Mouse (Mus musculus): ENCODE data around the gene Gm21905. TPM values are rescaled to one million over a fixed set of nuclear protein-coding genes. Genes with fewer than 3 reads are reported as not detected.

The Gm21905 gene
- polyA plus RNA-seq, 1 experiment from 2014 or later = not detected

DNA sequence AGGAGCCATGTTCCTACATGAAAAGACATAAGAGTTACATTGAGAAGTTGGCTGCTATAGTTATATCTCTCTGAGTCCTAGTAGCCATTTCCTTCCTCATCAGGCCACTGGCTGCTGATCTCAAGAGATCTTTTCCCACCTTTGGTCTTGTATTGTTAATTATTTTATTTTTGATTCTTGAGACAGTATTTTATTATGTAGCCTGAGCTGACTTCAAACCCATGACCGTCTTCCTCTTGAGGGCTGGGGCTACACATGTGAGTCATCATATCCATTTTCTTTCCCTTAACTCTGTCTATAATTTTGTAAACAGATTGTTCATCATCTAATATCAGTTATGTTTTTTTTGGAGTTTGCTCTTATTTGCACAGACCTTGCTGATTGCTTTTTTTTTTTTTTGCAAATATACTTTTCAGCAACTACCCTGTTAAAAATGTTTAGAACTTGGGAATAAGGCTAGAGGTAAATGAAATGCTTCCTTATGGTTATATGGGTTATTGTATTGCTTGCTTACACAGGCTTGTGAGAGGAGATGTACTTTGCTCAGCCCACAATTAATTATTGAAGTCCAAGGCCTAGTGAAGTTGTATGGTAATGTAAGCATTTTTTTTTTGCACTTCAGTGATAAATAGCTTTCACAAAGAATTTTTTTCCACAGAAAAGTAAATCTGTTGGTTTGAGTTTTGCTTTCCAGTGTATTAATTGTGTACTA, 2.0 kb downstream of the Gm21905 start:
- Histone ChIP-seq H3K27me3 (ENCODE audit: control insufficient read depth, insufficient read depth, low read length) (no peaks in the 10 kb centered on the region), H3K4me1 (ENCODE audit: control insufficient read depth, insufficient read depth, low read length) (no peaks in the 10 kb centered on the region), H3K27ac (ENCODE audit: low read depth, low read length) (no peak overlapping the region), H3K4me2 (ENCODE audit: low read depth, low read length) (no peak overlapping the region), H3K9me3 (ENCODE audit: control insufficient read depth, low read length) (no peaks in the 10 kb centered on the region), H3K9ac (replicated peaks; ENCODE audit: low read depth, low read length) (no peak overlapping the region), H3K36me3 (ENCODE audit: control insufficient read depth, insufficient read depth, low read length) (no peaks in the 10 kb centered on the region), H3K4me3 (ENCODE audit: low read depth, low read length) (no peak overlapping the region)
- 91% methylated on average over 1 of the region's 1 CpGs for WGBS
- no peak for ATAC-seq (ENCODE audit: low read depth)

DNA sequence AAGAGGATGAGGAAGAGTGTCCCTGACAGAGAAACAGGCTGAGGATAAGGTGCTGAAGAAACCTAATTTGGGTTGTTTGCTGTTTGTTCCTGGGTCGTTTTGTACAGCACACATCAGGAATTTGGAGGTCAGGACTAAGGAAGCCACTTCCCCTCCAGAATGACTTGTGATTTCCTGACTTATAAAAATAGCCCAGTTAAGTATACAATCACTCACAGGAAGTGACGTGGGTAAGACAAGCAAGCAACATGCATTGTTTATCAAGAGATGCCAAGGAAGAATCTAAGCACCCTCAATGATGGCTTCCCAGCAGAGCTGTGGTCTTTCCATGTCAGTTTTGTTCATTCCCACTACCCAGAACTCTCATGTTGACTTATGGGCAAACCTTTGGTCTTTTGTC, 3.0 kb downstream of the Gm21905 start:
- no peak overlapping the region for H3K4me3 ChIP-seq (ENCODE audit: low read depth, low read length)
- 74% methylated on average over 2 of the region's 2 CpGs for WGBS
- ATAC-seq (ENCODE audit: low read depth) = no peak
- H3K4me2 ChIP-seq (ENCODE audit: low read depth, low read length) = no peak overlapping the region
- no peaks in the 10 kb centered on the region for H3K27me3 ChIP-seq (ENCODE audit: control insufficient read depth, insufficient read depth, low read length)
- H3K4me1 ChIP-seq (ENCODE audit: control insufficient read depth, insufficient read depth, low read length) = no peaks in the 10 kb centered on the region
- no peak overlapping the region for H3K9ac ChIP-seq (replicated peaks; ENCODE audit: low read depth, low read length)
- H3K9me3 ChIP-seq (ENCODE audit: control insufficient read depth, low read length) = no peaks in the 10 kb centered on the region
- no peaks in the 10 kb centered on the region for H3K36me3 ChIP-seq (ENCODE audit: control insufficient read depth, insufficient read depth, low read length)
- H3K27ac ChIP-seq (ENCODE audit: low read depth, low read length) = no peak overlapping the region

DNA sequence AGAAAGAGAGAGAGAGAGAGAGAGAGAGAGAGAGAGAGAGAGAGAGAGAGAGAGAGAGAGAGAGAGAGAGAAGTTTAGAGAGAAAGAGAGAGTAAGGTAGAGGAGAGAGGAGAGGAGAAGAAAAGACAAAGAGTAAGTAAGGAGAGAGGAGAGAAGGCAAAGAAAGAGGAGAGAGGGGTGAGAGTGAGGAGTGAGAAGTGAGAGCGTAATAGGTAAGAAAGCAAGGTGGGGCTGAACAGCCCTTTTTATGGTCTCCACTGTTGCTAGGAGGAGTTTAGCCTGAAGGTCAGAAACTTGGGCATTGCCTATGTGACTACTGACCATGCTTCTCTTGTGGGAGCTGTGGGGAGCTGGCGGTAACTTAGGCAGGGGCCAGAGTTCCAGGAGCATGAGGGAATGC, 4.9 kb downstream of the Gm21905 start, which contains the start of gene Gm5108:
TSS of gene Gm5108 (plus strand) at position 301 of the 400 bp plus-strand sequence.
- WGBS = 94% methylated on average over 2 of the region's 2 CpGs
- no peak within 1 kb of the TSS for H3K9ac ChIP-seq (replicated peaks; ENCODE audit: low read depth, low read length)
- no peaks in the 10 kb centered on the region for H3K27me3 ChIP-seq (ENCODE audit: control insufficient read depth, insufficient read depth, low read length)
- no peaks in the 10 kb centered on the region for H3K36me3 ChIP-seq (ENCODE audit: control insufficient read depth, insufficient read depth, low read length)
- no peak for ATAC-seq (ENCODE audit: low read depth)
- H3K4me3 ChIP-seq (ENCODE audit: low read depth, low read length) = no peak within 1 kb of the TSS
- H3K4me1 ChIP-seq (ENCODE audit: control insufficient read depth, insufficient read depth, low read length) = no peaks in the 10 kb centered on the region
- H3K9me3 ChIP-seq (ENCODE audit: control insufficient read depth, low read length) = no peaks in the 10 kb centered on the region
- H3K4me2 ChIP-seq (ENCODE audit: low read depth, low read length) = no peak within 1 kb of the TSS
- H3K27ac ChIP-seq (ENCODE audit: low read depth, low read length) = no peak within 1 kb of the TSS

DNA sequence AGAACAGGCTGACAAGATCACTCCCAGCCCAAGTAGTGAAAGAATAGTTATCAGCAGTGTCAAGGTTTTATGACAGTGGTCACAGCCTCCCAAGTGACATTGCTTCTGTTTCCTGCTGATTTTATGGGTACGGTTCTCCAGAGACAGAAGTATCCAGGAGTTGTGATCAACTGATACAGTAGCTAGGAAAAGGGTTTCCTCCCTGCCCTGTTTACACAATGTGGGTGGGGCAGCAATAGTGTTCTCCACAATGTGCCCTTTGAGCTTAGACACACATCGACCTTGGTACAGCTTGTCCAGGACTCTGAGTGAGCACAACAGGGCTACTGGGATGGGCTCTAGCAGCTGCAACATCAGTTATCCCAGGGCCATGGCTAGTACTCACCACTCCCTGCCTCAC, 14.6 kb downstream of the Gm21905 start:
- Histone ChIP-seq H3K36me3 (ENCODE audit: control insufficient read depth, insufficient read depth, low read length) (no peaks in the 10 kb centered on the region), H3K27me3 (ENCODE audit: control insufficient read depth, insufficient read depth, low read length) (no peaks in the 10 kb centered on the region), H3K27ac (ENCODE audit: low read depth, low read length) (no peak overlapping the region), H3K4me1 (ENCODE audit: control insufficient read depth, insufficient read depth, low read length) (no peaks in the 10 kb centered on the region), H3K9ac (replicated peaks; ENCODE audit: low read depth, low read length) (no peak overlapping the region), H3K9me3 (ENCODE audit: control insufficient read depth, low read length) (no peaks in the 10 kb centered on the region), H3K4me2 (ENCODE audit: low read depth, low read length) (no peak overlapping the region), H3K4me3 (ENCODE audit: low read depth, low read length) (no peak overlapping the region)
- no peak for ATAC-seq (ENCODE audit: low read depth)
- WGBS = 27% methylated on average over 2 of the region's 2 CpGs

DNA sequence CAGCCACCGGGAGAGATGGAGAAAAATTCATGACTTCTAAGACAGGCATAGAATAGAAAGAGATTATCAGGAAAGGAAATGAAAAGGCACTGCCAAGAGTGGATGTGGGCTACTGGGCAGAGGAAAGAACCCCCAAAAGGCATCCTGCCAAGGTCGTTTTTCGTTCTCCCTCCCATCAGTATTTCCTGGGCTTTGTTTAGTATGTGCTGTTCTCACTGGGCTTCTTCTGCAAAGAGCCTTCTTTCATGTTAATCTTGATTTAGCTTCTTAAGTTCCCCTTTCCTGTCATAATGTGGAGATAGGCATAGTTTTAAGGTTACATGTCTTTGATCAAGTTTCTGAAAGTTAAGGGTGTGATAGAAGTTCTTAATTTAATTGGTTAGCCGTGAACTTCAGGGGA, 15.6 kb downstream of the Gm21905 start:
- Histone ChIP-seq H3K36me3 (ENCODE audit: control insufficient read depth, insufficient read depth, low read length) (no peaks in the 10 kb centered on the region), H3K4me1 (ENCODE audit: control insufficient read depth, insufficient read depth, low read length) (no peaks in the 10 kb centered on the region), H3K4me2 (ENCODE audit: low read depth, low read length) (no peak overlapping the region), H3K27ac (ENCODE audit: low read depth, low read length) (no peak overlapping the region), H3K9me3 (ENCODE audit: control insufficient read depth, low read length) (no peaks in the 10 kb centered on the region), H3K4me3 (ENCODE audit: low read depth, low read length) (no peak overlapping the region), H3K9ac (replicated peaks; ENCODE audit: low read depth, low read length) (no peak overlapping the region), H3K27me3 (ENCODE audit: control insufficient read depth, insufficient read depth, low read length) (no peaks in the 10 kb centered on the region)
- ATAC-seq (ENCODE audit: low read depth) = no peak
- 55% methylated on average over 4 of the region's 4 CpGs for WGBS

DNA sequence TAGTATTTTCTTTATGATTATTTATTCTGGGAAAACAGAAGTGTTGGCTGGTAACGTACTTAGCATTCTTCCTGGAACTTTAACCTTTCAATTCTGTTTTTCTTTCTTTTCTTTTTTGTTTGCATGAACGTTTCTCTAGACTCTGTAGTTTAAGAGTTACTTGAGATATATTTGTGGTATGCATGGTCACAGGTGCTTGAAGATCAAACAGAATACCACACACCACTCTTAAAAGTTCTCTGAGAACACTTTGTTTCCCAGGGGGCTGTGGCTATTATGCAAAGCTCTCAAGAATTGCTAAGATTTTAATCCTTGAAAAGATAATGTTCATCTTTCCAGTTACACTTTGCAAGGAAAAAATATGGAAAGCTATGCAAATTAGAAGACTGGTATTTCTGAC, 41.7 kb downstream of the Gm21905 start:
- Histone ChIP-seq H3K27ac (ENCODE audit: low read depth, low read length) (no peak overlapping the region), H3K4me3 (ENCODE audit: low read depth, low read length) (no peak overlapping the region), H3K9me3 (ENCODE audit: control insufficient read depth, low read length) (no peaks in the 10 kb centered on the region), H3K9ac (replicated peaks; ENCODE audit: low read depth, low read length) (no peak overlapping the region), H3K36me3 (ENCODE audit: control insufficient read depth, insufficient read depth, low read length) (no peaks in the 10 kb centered on the region), H3K27me3 (ENCODE audit: control insufficient read depth, insufficient read depth, low read length) (no peaks in the 10 kb centered on the region), H3K4me2 (ENCODE audit: low read depth, low read length) (no peak overlapping the region), H3K4me1 (ENCODE audit: control insufficient read depth, insufficient read depth, low read length) (no peaks in the 10 kb centered on the region)
- ATAC-seq (ENCODE audit: low read depth) = no peak
- WGBS = 73% methylated on average over 2 of the region's 2 CpGs

DNA sequence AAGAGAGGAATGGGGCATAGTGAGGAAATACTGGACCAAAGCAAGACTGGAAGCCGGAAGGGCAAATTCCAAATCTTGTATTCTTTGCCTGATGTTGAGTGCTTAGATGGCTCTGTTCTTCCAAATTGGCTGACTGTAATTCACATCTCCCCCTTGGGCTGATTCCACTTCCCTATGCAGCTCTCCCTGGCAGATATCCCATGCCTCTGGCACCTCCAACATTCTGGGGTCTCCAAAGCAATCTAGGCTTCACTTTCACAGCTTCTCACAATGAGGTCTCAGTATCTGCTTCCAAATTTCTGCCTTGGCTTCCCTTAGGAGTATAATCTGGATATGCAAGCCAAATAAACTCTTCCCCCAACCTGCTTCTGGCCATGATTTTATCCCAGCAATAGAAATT, 47.3 kb downstream of the Gm21905 start:
- no peaks in the 10 kb centered on the region for H3K36me3 ChIP-seq (ENCODE audit: control insufficient read depth, insufficient read depth, low read length)
- 89% methylated on average over 1 of the region's 1 CpGs for WGBS
- H3K4me1 ChIP-seq (ENCODE audit: control insufficient read depth, insufficient read depth, low read length) = no peaks in the 10 kb centered on the region
- no peak overlapping the region for H3K27ac ChIP-seq (ENCODE audit: low read depth, low read length)
- no peak for ATAC-seq (ENCODE audit: low read depth)
- H3K9ac ChIP-seq (replicated peaks; ENCODE audit: low read depth, low read length) = no peak overlapping the region
- no peak overlapping the region for H3K4me2 ChIP-seq (ENCODE audit: low read depth, low read length)
- H3K4me3 ChIP-seq (ENCODE audit: low read depth, low read length) = no peak overlapping the region
- no peaks in the 10 kb centered on the region for H3K27me3 ChIP-seq (ENCODE audit: control insufficient read depth, insufficient read depth, low read length)
- H3K9me3 ChIP-seq (ENCODE audit: control insufficient read depth, low read length) = no peaks in the 10 kb centered on the region

DNA sequence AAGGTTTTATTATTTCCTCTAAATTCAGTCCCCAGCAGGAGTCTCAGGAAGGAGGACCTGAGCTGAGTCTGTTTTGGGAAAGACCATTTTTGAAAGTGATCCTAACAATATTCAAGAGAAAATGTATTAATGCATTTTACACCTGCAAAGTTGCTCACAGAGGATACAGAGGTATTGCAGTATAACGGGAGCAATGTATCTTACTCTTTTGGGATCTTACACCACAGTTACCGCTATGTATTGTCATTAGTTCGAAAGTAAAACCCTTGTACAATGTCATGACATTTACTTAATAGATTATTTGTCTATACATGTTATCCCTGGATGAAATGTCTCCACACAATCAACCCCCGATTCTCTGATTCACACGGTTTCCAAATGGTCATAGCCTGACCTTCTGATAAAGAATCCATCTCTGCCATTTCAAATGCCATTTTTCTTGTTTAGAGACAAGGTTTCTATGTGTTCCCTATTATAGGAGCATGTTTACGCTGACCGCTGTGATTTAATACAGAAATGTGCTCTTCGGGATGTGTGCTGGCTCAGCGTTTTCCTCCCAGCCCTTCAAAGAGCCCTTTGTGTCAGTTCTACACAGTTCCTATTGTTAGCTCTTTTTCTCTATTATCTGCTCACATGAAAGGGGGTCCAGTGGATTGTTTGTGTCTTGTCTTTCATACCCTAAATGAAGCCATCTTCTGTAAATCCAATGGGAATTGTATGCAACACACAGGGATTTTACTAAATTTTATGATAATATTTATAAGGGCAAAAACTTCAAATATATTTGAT, 61.6 kb downstream of the Gm21905 start:
- H3K9me3 ChIP-seq (ENCODE audit: control insufficient read depth, low read length) = no peaks in the 10 kb centered on the region
- no peak overlapping the region for H3K4me3 ChIP-seq (ENCODE audit: low read depth, low read length)
- H3K9ac ChIP-seq (replicated peaks; ENCODE audit: low read depth, low read length) = no peak overlapping the region
- no peaks in the 10 kb centered on the region for H3K27me3 ChIP-seq (ENCODE audit: control insufficient read depth, insufficient read depth, low read length)
- ATAC-seq (ENCODE audit: low read depth) = peak; percentile 81
- H3K4me1 ChIP-seq (ENCODE audit: control insufficient read depth, insufficient read depth, low read length) = no peaks in the 10 kb centered on the region
- 16% methylated on average over 9 of the region's 9 CpGs for WGBS
- no peak overlapping the region; the same call in 1 of the 2 replicates for H3K27ac ChIP-seq (ENCODE audit: low read depth, low read length)
- no peaks in the 10 kb centered on the region for H3K36me3 ChIP-seq (ENCODE audit: control insufficient read depth, insufficient read depth, low read length)
- H3K4me2 ChIP-seq (ENCODE audit: low read depth, low read length) = peak overlapping the region; percentile 3; the same call in 1 of the 2 replicates

DNA sequence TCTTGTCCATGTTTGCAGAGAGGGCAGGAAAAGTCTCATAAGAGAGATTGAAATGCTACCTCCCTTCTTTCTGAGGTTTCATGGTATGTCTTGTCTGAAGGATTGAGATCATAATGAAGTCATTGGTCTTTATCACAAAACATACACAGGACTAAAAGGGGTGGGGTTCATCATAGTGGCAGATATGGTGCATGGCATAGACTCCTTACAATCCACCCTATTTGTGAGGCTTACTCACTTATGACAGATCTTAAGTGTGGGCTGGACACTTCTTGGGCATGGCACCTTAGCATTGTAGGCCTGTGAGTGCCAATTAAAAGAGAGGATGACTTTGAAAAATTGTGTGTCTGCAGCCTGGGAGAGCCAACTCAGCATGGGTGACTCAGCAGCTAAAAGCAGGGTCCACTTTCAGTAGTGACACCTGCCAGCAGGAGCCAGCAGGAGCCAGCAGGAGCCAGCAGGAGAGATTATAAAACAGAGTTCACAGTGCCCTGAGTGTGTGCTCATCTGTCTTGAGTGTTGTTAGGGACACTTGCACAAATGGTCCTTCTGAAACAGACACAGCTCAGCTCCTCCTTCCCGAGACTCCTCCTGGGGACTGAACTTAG, 62.6 kb downstream of the Gm21905 start:
- H3K27ac ChIP-seq (ENCODE audit: low read depth, low read length) = no peak overlapping the region
- no peak overlapping the region for H3K9ac ChIP-seq (replicated peaks; ENCODE audit: low read depth, low read length)
- no peaks in the 10 kb centered on the region for H3K36me3 ChIP-seq (ENCODE audit: control insufficient read depth, insufficient read depth, low read length)
- no peaks in the 10 kb centered on the region for H3K27me3 ChIP-seq (ENCODE audit: control insufficient read depth, insufficient read depth, low read length)
- no peak for ATAC-seq (ENCODE audit: low read depth)
- no peaks in the 10 kb centered on the region for H3K9me3 ChIP-seq (ENCODE audit: control insufficient read depth, low read length)
- H3K4me1 ChIP-seq (ENCODE audit: control insufficient read depth, insufficient read depth, low read length) = no peaks in the 10 kb centered on the region
- no peak overlapping the region for H3K4me3 ChIP-seq (ENCODE audit: low read depth, low read length)
- no peak overlapping the region for H3K4me2 ChIP-seq (ENCODE audit: low read depth, low read length)
- WGBS = 46% methylated on average over 1 of the region's 1 CpGs
